Mouse (Mus musculus): ENCODE measurements around the gene Vps72.

DNA sequence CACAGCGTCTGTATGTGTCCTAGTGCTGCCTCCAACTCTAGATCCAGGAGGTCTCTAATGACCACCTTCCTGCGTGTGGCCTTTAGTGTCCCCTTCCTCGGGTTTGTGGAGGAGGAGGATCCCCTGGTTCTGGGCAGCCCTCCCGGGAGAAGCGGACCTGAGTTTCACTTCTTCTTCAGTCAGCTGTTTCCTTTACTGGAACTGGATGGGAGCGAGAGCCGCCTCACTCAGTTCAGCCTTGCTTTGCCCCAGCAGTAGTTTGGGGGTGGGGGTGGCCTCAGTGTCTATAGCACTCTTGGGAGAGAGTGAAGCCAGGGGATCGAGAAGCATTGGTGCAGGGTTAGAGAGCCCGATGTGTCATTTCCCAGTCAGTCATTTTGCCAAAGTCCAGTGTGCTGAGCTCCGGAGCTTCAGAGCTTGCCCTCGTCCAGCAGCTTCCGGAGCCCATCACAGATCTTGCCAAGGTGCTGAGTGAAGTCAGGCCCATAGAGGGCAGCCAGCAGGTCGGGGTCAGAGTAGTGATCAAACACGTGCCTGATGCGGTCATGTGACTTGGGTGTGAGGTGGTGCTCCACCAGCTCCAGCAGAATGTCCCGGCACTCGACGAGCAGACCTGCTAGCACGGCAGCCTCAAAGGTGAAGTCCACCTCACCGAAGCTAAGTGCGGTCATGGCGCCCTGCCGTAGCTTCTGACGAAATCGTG lies 28.9 kb downstream of the Vps72 start:
- TF ChIP-seq POLR2A (IDR thresholded peaks at IDR 0.05; ENCODE audit: control insufficient read depth, low read depth, low read length) (no peak), CTCF (IDR thresholded peaks at IDR 0.05; ENCODE audit: control insufficient read depth, insufficient read depth, insufficient replicate concordance, low read depth, low read length) (no peak)

Data from testis, adult 2 months (tissue).